Mouse (Mus musculus) heart, postnatal 36 days (tissue): ENCODE measurements around the gene Lhx3. TPM values are rescaled to one million over a fixed set of nuclear protein-coding genes. Genes with fewer than 3 reads are reported as not detected.

Source experiments
- DNase-seq, 2 experiments: peaks; one replicate each; pipeline ENCODE4 v3.0.0; 2021 to 2022
- intact Hi-C: fragments of 180-260 bp; cut with DNase I; formaldehyde crosslinking; loops from one replicate; pipeline ENCODE4 v1.15.1; 2025
- total RNA-seq, 2 experiments: library from RNA; stranded (reverse); gene quantifications; 2 replicates each; pipeline ENCODE4 v1.2.3; 2021

Lhx3 gene
- not detected for total RNA-seq

DNA sequence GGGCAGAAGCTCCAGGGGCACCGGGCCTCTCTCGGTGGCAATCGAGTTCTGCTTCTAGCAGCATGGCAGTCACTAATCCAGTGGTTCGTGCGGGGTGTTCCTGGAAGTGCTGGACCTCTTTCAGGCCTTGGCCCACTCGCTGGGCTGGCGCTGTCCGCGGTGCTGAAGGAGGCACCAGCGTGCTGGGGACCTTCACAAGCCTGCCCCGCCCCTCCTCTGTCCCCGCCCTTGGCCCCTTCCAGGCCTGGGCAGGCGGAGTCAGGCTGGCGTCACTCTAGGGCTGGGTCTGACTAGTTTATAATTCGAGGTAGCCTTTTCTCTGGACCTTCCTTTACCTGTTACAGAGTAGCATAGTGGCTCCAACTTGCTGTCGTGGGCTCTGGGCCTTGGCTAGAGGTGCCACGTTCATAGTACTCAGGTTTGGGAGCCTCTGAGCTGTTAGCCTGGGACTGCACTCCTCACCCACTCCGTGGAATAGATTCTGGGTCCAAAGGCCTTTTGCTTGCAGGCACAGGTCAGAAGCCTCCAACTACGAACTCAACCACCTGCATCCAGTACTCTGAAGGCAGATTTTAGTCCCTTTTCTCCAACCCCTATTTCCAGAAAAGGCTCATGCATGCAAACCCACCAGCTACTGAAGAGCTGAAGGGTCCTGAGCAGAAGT lies at the start of gene Lhx3:
Gene Lhx3, minus strand, starts transcription at position 164 of the 664 bp plus-strand sequence.
- intact Hi-C loops: no loop called here
- peak; percentile 79 to 85 for DNase-seq

DNA sequence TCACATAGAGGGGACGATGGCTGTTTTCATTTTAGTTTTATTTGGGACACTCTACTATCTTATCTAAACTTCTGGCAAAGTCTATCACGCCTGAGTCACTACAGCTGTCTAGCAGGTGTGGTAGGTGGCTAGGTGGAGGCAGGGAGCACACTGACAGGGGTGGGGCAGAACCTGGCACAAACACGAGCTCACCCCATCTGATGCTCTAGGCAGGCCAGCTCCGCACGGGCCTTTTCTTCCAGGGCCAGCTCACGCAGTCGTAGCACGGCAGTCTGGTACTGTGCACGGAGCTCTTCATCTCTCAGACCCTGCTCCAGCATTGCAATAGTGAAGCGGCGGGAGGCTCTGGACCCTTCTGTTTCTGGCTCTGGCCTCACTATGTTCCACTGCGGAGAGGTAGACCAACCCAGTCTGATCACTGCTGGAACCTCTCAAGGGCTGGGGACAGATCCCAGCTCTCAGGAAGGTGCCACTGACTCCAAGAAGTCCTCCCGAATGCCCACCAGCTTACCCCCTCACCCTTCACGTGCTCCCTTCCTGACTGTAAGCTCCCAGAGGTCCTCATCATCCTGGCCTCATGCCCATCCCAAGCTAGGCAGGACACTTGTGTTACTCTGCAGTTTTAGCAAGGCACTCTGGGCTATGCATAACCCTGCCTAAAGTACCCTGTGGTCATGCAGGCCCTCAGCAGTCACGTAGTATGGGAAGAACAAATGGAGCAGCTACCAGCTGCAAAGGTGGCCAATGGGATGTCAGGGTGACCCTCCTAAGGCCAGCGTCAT lies 49.4 kb upstream of the Lhx3 start:
- intact Hi-C loops: no loop called here
- no peak for DNase-seq

- DNase-seq: no peak
Observed at GRCm38 (mm10) chr2:26254816-26255215, 46.7 kb upstream of the Lhx3 start.

DNA sequence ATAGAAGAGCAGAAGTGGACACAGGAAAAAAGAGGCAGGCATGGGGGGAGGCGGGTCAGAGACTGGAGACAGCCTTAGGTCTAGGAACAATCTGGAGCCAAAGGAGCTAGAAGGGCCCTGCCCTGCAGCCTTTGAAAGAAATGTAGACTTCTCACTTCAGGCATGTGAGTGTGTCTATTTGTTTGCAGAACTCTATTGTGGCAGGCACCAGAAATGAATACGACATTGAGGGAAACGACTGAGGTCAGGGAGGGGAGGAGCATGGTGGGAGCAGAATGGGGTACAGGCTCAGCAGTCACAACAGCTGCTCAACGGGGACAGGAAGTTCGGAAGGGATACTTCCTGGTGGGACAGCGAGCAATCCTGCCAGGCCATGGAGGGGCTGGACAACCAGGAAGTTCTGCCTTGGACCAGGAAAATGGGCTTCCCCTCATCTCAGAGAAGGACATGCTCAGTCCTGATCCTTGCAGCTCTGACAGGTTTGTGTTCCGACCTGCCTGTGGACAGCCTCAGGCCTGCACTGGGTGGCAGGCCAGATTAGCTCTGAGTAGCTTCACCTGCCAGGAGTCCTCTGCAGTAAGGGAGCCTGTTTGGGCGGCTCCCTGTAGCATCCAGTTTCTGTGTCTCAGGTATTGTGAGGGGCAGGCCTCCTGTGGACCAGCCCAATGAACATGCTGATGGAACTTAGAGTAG lies 44.6 kb upstream of the Lhx3 start:
- no peak for DNase-seq
- intact Hi-C loops: no loop called here

More at GRCm38 (mm10) chr2:26254816-26255215, 46.7 kb upstream of the Lhx3 start:
- intact Hi-C loops: no loop called here

DNA sequence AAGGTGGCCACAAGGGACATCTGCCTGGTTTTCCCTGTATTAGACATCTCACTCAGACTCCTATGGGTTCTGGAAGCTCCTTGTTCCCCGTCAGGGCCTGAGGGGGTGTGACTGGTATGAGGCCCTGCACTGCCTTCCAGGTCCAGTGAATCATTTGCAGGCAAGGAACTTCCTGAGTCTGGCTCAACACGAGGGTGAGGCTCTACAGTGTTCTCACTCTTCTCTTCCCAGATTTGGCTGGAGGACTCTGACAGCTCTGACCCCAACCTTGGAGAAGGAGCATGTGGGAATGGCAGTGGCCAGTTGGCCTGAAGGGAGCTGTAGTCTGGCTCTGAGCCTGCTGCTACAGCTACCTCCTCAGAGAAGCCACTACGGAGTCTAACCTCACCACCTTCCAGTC lies 39.4 kb upstream of the Lhx3 start:
- intact Hi-C loops: no loop called here
- DNase-seq: no peak

DNA sequence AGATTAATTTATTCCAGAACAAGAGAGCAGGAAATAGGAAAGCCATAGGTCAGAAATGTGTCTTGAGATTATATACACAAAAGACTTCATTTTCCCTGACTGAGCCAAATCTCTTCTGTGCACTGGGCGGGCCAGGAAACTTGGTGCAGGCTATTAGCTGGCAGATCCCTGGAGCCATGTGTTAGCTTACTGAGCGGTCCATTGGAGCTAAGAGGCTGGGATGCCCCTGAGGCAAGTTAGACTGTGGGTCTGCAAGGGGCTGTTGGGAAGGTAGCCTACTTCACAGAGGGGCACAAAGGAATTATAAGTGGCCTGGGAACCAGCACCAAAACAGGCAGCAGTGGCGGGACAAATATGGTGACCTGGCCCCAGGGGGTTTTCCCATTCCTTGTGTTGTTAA lies 32.8 kb upstream of the Lhx3 start:
- intact Hi-C loops: no loop called here
- DNase-seq: no peak

DNA sequence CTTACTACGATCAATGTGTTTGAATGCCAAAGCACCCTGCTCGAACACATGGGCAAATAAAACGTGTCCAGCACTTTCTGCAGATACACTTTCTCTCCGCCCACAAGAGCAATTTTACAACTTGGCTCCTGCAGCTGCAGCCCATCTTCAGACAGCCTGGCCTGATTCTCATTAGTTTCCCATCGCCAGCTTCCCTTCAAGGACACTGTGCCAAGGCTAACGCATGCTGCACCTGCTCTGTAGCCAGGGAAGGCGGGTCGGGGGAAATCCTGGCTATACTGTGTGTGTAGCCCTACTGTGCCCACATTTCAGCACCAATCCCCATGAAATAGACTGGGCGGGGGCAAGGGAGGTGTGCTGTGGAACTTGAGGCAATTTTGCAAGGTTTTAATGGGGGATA lies 32.2 kb upstream of the Lhx3 start:
- intact Hi-C loops: no loop called here
- DNase-seq: no peak

GRCm38 (mm10) chr2:26237290-26237782 lies 29.2 kb upstream of the Lhx3 start, which contains the start of gene Qsox2:
TSS of gene Qsox2 (minus strand) at chr2:26237525.
- DNase-seq: peak; percentile 88 to 90
- intact Hi-C loops: no loop called here

- intact Hi-C loops: no loop called here
- peak in 1 of 2 experiments; percentile 11 for DNase-seq
Observed at GRCm38 (mm10) chr2:26236681-26237289, 28.7 kb upstream of the Lhx3 start.

GRCm38 (mm10) chr2:26234771-26235170 lies 26.7 kb upstream of the Lhx3 start:
- intact Hi-C loops: no loop called here
- DNase-seq: peak; percentile 33 to 39

- DNase-seq: no peak
- intact Hi-C loops: no loop called here
Observed at GRCm38 (mm10) chr2:26234253-26234652, 26.2 kb upstream of the Lhx3 start.

DNA sequence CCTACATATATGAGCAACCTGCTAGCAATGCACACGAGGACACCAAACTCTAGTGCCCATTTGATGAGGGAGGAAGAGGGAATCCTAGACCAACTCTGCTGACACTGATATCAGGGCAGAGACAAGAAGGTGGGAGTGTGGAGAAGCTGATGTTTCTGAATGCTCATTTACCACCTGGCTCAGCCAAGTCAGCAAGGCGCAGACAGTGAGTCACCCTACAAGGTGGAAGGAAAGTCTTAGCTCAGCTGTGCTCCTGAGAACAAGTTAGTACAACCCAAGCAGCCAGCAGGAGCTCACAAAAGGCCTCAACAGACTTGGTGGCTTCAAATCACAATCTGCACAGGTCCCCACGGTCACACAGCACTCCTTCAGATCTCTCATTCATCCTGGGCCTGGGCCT lies 23.3 kb upstream of the Lhx3 start:
- intact Hi-C loops: no loop called here
- no peak for DNase-seq

GRCm38 (mm10) chr2:26230253-26230652 lies 22.2 kb upstream of the Lhx3 start:
- intact Hi-C loops: no loop called here
- DNase-seq: no peak

DNA sequence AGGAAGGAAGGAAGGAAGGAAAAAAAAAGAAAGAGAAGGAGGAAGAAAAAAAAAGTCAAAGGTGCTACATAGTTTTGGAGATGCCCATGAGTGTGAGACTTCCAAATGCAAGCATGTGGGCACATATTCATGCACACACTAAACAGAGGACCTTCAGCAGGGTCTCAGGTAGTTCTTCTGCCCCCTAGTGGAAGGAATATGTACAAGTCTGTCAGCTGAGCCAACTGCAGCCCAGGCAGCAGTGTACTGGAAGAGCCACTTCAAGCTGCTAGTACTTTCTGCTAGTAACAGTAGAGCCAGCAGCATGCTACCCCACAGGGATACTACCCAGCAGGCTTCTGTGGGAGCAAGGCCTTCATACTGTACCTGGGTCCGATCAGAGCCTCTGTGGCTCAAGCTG lies 19.7 kb upstream of the Lhx3 start:
- intact Hi-C loops: loop anchor here (2.0 kb wide), 1 partner anchor 71 kb away; no protein-coding TSS in a partner anchor
- DNase-seq: peak; percentile 9 to 32

DNA sequence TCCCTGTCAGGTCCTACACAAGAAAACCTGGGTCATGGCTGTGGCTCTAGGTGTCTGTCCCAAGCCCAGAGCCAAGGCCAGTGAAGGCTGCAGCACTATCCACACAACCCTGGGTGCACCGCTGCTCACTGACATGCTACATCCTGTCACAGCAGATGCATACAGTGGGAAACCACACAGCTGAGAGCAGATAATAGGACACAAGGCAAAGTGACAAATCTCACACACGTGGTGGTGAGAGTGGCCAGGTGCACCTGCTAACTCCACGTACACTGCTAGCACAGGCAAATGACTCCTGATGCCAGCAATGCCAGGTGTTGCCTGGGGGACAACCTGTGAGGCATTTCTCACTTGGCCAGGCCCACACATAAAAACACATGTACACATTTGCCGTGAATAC lies 17.2 kb upstream of the Lhx3 start:
- no peak for DNase-seq
- intact Hi-C loops: no loop called here

GRCm38 (mm10) chr2:26223961-26224360 lies 15.9 kb upstream of the Lhx3 start:
- DNase-seq: no peak
- intact Hi-C loops: no loop called here

- intact Hi-C loops: no loop called here
- DNase-seq: no peak
Observed at GRCm38 (mm10) chr2:26214526-26214925, 6.4 kb upstream of the Lhx3 start.

DNA sequence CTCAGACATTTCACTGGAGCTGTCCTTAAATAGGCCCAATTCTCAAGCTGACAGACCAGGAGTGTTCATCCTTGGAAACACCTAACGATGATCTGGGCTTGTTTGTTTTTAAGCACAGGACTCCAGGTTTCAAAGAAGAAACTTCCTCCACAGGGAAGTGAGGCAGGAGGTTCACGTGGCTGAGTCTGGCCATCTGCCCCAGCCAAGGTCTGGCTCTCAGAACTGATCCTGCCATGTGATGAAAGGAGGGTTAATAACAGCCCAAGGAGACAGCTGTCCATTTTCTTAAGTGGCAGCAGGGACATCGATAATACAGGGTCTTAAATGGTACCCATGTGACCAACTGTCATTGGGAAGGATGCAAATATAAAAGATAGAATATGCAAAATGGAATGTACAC lies 1.5 kb upstream of the Lhx3 start:
- intact Hi-C loops: no loop called here
- no peak for DNase-seq

DNA sequence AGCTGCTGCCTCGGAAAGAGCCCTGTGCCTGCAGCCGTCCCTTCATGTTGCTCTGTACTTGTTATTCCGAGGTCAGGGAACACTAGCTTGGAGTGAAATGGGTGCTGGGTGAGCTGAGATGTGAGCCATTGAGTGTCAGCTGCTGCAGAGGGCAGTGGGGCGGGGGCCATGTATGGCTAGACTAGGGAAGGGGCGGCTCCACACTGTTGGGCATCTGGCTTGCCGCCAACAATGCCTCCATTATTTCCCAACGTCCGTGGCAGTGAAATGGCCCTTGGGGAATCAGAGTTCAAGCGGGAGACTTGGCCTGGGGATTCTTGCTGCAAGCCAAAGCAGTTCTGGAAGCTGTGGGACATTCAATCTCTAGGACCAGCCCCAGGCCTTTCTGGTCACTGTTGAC lies 530 bp downstream of the Lhx3 start:
- no peak for DNase-seq
- intact Hi-C loops: no loop called here

- intact Hi-C loops: no loop called here
Observed at GRCm38 (mm10) chr2:26205761-26206160, 2.3 kb downstream of the Lhx3 start.

GRCm38 (mm10) chr2:26205126-26205525 lies 3.0 kb downstream of the Lhx3 start:
- DNase-seq: peak in 1 of 2 experiments; percentile 17

More at GRCm38 (mm10) chr2:26205761-26206160, 2.3 kb downstream of the Lhx3 start:
- DNase-seq: no peak

More at GRCm38 (mm10) chr2:26205126-26205525, 3.0 kb downstream of the Lhx3 start:
- intact Hi-C loops: no loop called here
